Mouse (Mus musculus) lung, postnatal 0 days (tissue): Measurements from ENCODE around the gene Amigo1. TPM values are rescaled to one million over a fixed set of nuclear protein-coding genes. Genes with fewer than 3 reads are reported as not detected.

Experiments used
- ATAC-seq: fragments of 200-750 bp; cut with Nextera tagmentation; 2 replicates; pipeline ENCODE4 v1.8.0; 2017; ENCODE audit warnings: moderate library complexity
- DNase-seq: peaks from one replicate; pipeline ENCODE4 v3.0.0-alpha.2; 2016; ENCODE audit warnings: low spot score
- H3K27ac ChIP-seq: fragments of 300-500 bp; sonication (generic); 2 replicates; pipeline ENCODE4 v1.5.1; 2014; ENCODE audit warnings: antibody characterized with exemption, mild to moderate bottlenecking, low read length, mixed read lengths
- H3K27me3 ChIP-seq: fragments of 300-500 bp; sonication (generic); replicated peaks from 2 replicates; pipeline ENCODE4 v1.6.1; 2014; ENCODE audit warnings: low read length, mixed read lengths; ENCODE audit not compliant: insufficient read depth
- H3K36me3 ChIP-seq: fragments of 300-500 bp; sonication (generic); 2 replicates; pipeline ENCODE4 v1.6.1; 2014; ENCODE audit warnings: low read length, mixed read lengths; ENCODE audit not compliant: insufficient read depth
- H3K4me1 ChIP-seq: fragments of 300-500 bp; sonication (generic); 2 replicates; pipeline ENCODE4 v1.6.1; 2014; ENCODE audit warnings: antibody characterized with exemption, low read depth, low read length, mixed read lengths; ENCODE audit not compliant: insufficient read depth
- H3K4me2 ChIP-seq: fragments of 300-500 bp; sonication (generic); replicated peaks from 2 replicates; pipeline ENCODE4 v1.6.1; 2014; ENCODE audit warnings: low read depth, mild to moderate bottlenecking, low read length, moderate library complexity, mixed read lengths
- H3K4me3 ChIP-seq: fragments of 300-500 bp; sonication (generic); 2 replicates; pipeline ENCODE4 v1.5.1; 2014; ENCODE audit warnings: low read depth, low read length
- H3K9ac ChIP-seq: fragments of 300-500 bp; sonication (generic); replicated peaks from 2 replicates; pipeline ENCODE4 v1.6.1; 2014; ENCODE audit warnings: low read depth, mild to moderate bottlenecking
- H3K9me3 ChIP-seq: fragments of 300-500 bp; sonication (generic); 2 replicates; pipeline ENCODE4 v1.6.1; 2016; ENCODE audit warnings: low read length, mixed read lengths
- CTCF ChIP-seq: IDR thresholded peaks from 2 replicates; pipeline ENCODE4 v1.5.1; 2016; ENCODE audit warnings: antibody characterized with exemption, mild to moderate bottlenecking
- EP300 ChIP-seq: IDR thresholded peaks from 2 replicates; pipeline ENCODE4 v1.6.1; 2016; ENCODE audit warnings: antibody characterized with exemption, mild to moderate bottlenecking, control low read depth
- WGBS: fragments of 180-500 bp; shearing (Covaris S2); extraction: QIAGEN DNeasy Blood & Tissue Kit; methylation state at CpG from one replicate; pipeline ENCODE4 v1.1.7; 2014; 5-methylcytosine and 5-hydroxymethylcytosine counted together
- polyA plus RNA-seq: library from polyadenylated mRNA; unstranded; fragments of >200 nt; fragmentation: Nextera tagmentation; extraction: Ambion mirVana; gene quantifications from 2 replicates; pipeline ENCODE4 v1.2.1, GENCODE M21; 2015

Amigo1 gene
- polyA plus RNA-seq, result 4.6 TPM in 2 replicates

GRCm38 (mm10) chr3:108186098-108187047, at the start of gene Amigo1:
Amigo1 (plus strand) TSS chr3:108186335.
- ATAC-seq (peak; percentile 77), DNase-seq (peak; percentile 60)
- Histone ChIP-seq H3K36me3 (no peaks in the 10 kb centered on the region; the same call in 1 of the 2 replicates), H3K9me3 (no peaks in the 10 kb centered on the region), H3K9ac (peak within 1 kb of the TSS; percentile 43; the same call in 1 of the 2 replicates), H3K27me3 (no peaks in the 10 kb centered on the region), H3K4me3 (peak within 1 kb of the TSS; percentile 67), H3K4me1 (peaks cover 17% of the 10 kb centered on the region; the same call in 1 of the 2 replicates), H3K27ac (no peak within 1 kb of the TSS; the same call in 1 of the 2 replicates), H3K4me2 (peak within 1 kb of the TSS; percentile 98)
- 3% methylated on average over 51 of the region's 100 CpGs for WGBS
- TF ChIP-seq CTCF (no peak), EP300 (no peak)

DNA sequence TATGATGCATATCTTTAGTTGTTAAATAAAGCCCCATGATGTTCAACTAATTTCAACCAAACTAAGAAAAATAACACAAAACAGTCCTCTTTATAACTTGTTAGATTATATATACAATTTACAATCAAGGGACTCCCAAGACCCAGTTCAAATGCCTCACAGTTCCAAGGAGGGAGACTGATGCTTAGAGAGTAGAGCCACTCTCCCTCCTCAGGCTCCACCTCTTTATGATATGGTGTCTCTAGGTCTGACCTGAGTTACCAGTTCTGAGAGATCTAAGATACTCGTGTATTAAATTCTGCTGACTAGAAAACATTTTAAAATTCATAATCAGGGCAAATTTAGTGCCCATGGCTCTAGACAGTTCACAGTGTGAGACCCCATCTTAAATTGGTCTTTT, 47.0 kb upstream of the Amigo1 start:
- Histone ChIP-seq H3K27me3 (no peaks in the 10 kb centered on the region), H3K4me1 (no peaks in the 10 kb centered on the region; the same call in 1 of the 2 replicates), H3K9me3 (no peaks in the 10 kb centered on the region), H3K27ac (no peak overlapping the region), H3K9ac (no peak overlapping the region), H3K4me2 (no peak overlapping the region), H3K36me3 (no peaks in the 10 kb centered on the region), H3K4me3 (no peak overlapping the region)
- TF ChIP-seq CTCF (no peak), EP300 (no peak)
- ATAC-seq (no peak), DNase-seq (no peak)
- WGBS, result 74% methylated on average over 1 of the region's 1 CpGs

DNA sequence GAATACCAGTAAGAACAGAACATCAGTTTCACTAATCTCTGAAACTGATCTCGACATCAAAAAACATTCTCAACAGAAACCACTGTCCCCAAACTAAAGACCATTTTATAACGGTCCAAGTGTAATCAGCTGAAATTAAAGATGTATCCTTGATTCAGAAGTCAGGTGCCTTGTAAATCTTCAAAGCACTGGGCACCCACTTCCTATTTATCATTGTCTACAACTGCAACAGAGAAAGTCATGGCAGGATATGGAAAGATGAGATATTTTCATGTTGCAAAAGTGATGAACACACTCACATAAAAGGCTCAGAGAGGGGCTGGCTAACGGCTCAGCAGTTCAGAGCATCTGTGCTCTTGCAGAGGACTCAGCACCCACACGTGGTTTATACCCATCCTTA, 45.3 kb upstream of the Amigo1 start:
- no peak for DNase-seq
- no peak for TF ChIP-seq EP300
- H3K4me2 ChIP-seq, result no peak overlapping the region
- H3K4me1 ChIP-seq, result peaks cover 3% of the 10 kb centered on the region; the same call in 1 of the 2 replicates
- H3K9ac ChIP-seq, result no peak overlapping the region
- H3K27me3 ChIP-seq, result no peaks in the 10 kb centered on the region
- WGBS, result 78% methylated on average over 4 of the region's 4 CpGs
- no peak overlapping the region for H3K27ac ChIP-seq
- no peaks in the 10 kb centered on the region for H3K9me3 ChIP-seq
- ATAC-seq, result no peak
- no peaks in the 10 kb centered on the region for H3K36me3 ChIP-seq
- no peak overlapping the region for H3K4me3 ChIP-seq

GRCm38 (mm10) chr3:108145534-108146445, 40.3 kb upstream of the Amigo1 start, which contains the start of gene Gnai3:
Gnai3 (minus strand) TSS chr3:108146146.
- H3K27ac ChIP-seq, result peak within 1 kb of the TSS; percentile 94
- peaks cover 3% of the 10 kb centered on the region; the same call in 1 of the 2 replicates for H3K4me1 ChIP-seq
- DNase-seq, result peak; percentile 98
- H3K4me2 ChIP-seq, result peak within 1 kb of the TSS; percentile 75
- ATAC-seq, result peak; percentile 96
- WGBS, result under 1% methylated on average over 63 of the region's 63 CpGs
- peak within 1 kb of the TSS; percentile 92 for H3K4me3 ChIP-seq
- no peaks in the 10 kb centered on the region for H3K9me3 ChIP-seq
- TF ChIP-seq CTCF, result peak; percentile 49
- TF ChIP-seq EP300, result peak; percentile 66; the same call in 1 of the 2 replicates
- peak within 1 kb of the TSS; percentile 88 for H3K9ac ChIP-seq
- no peaks in the 10 kb centered on the region for H3K36me3 ChIP-seq
- no peaks in the 10 kb centered on the region for H3K27me3 ChIP-seq

DNA sequence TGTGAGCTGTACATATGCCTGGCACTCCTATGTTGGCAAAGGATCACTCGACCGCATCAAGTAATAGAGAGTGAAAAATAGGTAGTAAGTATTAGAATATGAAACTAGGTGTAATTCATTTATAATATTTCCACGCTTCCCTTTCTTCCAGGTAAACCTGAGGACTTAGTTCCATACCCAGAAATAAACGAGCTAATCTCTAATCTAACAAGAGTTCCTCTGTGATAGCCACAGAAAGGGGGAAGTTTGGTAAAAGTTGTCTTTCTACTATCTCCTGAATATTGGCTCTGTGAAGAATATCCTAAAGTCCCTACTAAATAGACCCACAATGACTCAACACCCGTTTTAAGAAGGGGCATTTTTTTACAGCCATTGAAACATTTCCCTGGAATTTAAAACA, 39.5 kb upstream of the Amigo1 start:
- no peak for TF ChIP-seq CTCF
- no peak for TF ChIP-seq EP300
- Histone ChIP-seq H3K9me3 (no peaks in the 10 kb centered on the region), H3K27me3 (no peaks in the 10 kb centered on the region), H3K9ac (no peak overlapping the region), H3K4me3 (peak overlapping the region; percentile 92; the same call in 1 of the 2 replicates), H3K36me3 (no peaks in the 10 kb centered on the region), H3K27ac (0 out of 2 replicates have a peak overlapping the region, but pooled peaks have one; percentile 94), H3K4me2 (peak overlapping the region; percentile 75), H3K4me1 (peaks cover 3% of the 10 kb centered on the region; the same call in 1 of the 2 replicates)
- ATAC-seq (no peak), DNase-seq (no peak)
- 49% methylated on average over 5 of the region's 5 CpGs for WGBS
